Mouse (Mus musculus): Measurements from ENCODE around the gene Myl7. TPM values are rescaled to one million over a fixed set of nuclear protein-coding genes. Genes with fewer than 3 reads are reported as not detected.

Myl7 gene
- polyA plus RNA-seq (2015; fragmentation: Illumina TruSeq; extraction: RNeasy Lipid Tissue Mini Kit (QIAGEN cat#74804); ENCODE audit: insufficient read depth, low read depth, low replicate concordance) = 2.9 TPM

DNA sequence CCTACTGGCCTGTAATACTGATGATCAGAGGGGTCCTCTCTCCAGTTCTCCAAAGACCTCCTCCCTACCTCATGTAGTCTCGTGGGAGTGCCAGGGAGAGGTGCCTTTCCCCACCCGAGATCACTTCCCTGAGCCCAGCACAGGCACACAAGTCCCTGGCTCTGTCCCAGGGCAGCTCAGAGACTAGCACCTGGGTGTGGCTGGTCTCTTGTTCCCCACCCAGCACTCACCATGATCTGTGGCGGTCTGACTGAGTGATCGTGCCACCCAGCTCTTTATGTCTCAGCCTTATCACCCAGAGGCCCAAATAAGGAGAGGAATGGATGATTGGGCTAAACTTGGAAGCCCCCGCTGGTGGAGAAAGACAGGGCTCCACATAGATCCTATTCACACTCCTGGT, at the start of gene Myl7:
TSS of gene Myl7 (minus strand) at position 252 of the 400 bp plus-strand sequence.

DNA sequence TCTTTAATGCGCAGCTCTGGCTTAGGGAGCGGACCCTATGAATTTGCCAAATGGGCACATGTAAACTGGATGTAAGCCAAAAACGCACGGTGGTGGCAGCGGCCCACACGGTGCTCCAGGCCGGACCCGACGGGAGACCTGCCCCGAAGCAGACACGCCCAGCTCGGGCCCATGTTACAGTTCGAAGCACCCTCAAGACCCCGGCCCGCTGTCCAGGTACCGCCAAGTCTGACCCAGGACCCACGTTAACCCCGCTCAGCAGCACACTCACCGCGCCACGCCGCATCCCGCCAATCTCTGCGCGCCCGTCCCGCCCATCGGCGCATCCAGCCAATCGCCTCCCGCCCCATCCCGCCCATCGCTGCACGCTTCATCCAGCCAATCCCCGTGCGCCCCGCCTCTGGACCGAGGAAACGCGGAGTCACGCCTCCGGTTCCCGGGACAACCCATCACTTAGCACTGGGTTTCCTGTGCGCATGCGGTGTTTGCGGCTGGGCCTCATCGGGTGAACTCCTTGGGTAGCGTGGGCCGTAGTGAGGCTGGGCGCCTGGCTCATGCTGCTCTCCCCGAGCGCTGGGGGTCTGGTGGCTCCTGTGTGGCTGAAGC, 20.6 kb downstream of the Myl7 start, which contains the start of gene Pold2:
TSS of gene Pold2 (minus strand) at position 372 of the 606 bp plus-strand sequence.

DNA sequence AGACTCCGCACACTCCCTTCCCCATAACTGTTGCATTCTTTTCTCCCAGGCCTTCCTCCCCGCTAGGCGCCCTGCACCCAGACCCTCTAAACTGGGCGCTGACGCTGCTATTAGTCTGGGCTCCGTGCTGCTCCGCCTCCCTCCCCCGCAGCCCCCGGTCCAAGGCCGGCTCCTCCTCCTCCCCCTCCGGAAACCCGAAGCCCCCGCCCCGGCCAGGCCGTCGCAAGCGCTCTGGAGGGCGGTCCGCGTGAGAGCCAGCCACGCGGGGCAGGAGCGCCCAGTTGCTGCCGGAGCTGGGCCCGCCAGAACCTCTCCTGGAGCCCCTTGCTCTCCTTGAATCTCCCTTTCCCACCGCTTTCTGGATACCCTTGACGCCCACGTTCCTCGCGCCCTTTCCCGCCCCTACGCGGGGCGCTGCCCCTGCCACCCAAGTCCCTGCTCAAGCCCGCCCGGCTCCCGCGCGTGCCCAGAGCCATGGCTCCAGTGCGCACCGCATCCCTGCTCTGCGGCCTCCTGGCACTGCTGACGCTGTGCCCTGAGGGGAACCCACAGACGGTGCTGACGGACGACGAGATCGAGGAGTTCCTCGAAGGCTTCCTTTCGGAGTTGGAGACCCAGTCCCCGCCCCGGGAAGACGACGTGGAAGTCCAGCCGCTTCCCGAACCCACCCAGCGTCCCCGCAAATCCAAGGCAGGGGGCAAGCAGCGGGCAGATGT, 36.7 kb downstream of the Myl7 start, which contains the start of gene Aebp1:
TSS of gene Aebp1 (plus strand) at position 270 of the 716 bp plus-strand sequence.

Other genes starting within 250 kb of the Myl7 start
- 39.7 TPM for gene Mrps24, start 183.1 kb downstream of the Myl7 start, polyA plus RNA-seq (2015; fragmentation: Illumina TruSeq; extraction: RNeasy Lipid Tissue Mini Kit (QIAGEN cat#74804); ENCODE audit: insufficient read depth, low read depth, low replicate concordance)
- 4.0 TPM for gene Urgcp, start 136.4 kb downstream of the Myl7 start, polyA plus RNA-seq (2015; fragmentation: Illumina TruSeq; extraction: RNeasy Lipid Tissue Mini Kit (QIAGEN cat#74804); ENCODE audit: insufficient read depth, low read depth, low replicate concordance)
- 13.0 TPM for gene Dbnl, start 110.3 kb downstream of the Myl7 start, polyA plus RNA-seq (2015; fragmentation: Illumina TruSeq; extraction: RNeasy Lipid Tissue Mini Kit (QIAGEN cat#74804); ENCODE audit: insufficient read depth, low read depth, low replicate concordance)
- not detected for gene Pgam2, start 95.0 kb downstream of the Myl7 start, polyA plus RNA-seq (2015; fragmentation: Illumina TruSeq; extraction: RNeasy Lipid Tissue Mini Kit (QIAGEN cat#74804); ENCODE audit: insufficient read depth, low read depth, low replicate concordance)
- gene Polm, start 60.8 kb downstream of the Myl7 start, polyA plus RNA-seq (2015; fragmentation: Illumina TruSeq; extraction: RNeasy Lipid Tissue Mini Kit (QIAGEN cat#74804); ENCODE audit: insufficient read depth, low read depth, low replicate concordance) = 5.0 TPM
- gene Aebp1, start 36.8 kb downstream of the Myl7 start, polyA plus RNA-seq (2015; fragmentation: Illumina TruSeq; extraction: RNeasy Lipid Tissue Mini Kit (QIAGEN cat#74804); ENCODE audit: insufficient read depth, low read depth, low replicate concordance) = 44.9 TPM
- gene Pold2, start 20.5 kb downstream of the Myl7 start, polyA plus RNA-seq (2015; fragmentation: Illumina TruSeq; extraction: RNeasy Lipid Tissue Mini Kit (QIAGEN cat#74804); ENCODE audit: insufficient read depth, low read depth, low replicate concordance) = 14.9 TPM
- 10.7 TPM for gene Gck, start 51.3 kb upstream of the Myl7 start, polyA plus RNA-seq (2015; fragmentation: Illumina TruSeq; extraction: RNeasy Lipid Tissue Mini Kit (QIAGEN cat#74804); ENCODE audit: insufficient read depth, low read depth, low replicate concordance)
- 17.0 TPM for gene Ykt6, start 56.9 kb upstream of the Myl7 start, polyA plus RNA-seq (2015; fragmentation: Illumina TruSeq; extraction: RNeasy Lipid Tissue Mini Kit (QIAGEN cat#74804); ENCODE audit: insufficient read depth, low read depth, low replicate concordance)
- 39.5 TPM for gene Camk2b, start 167.6 kb upstream of the Myl7 start, polyA plus RNA-seq (2015; fragmentation: Illumina TruSeq; extraction: RNeasy Lipid Tissue Mini Kit (QIAGEN cat#74804); ENCODE audit: insufficient read depth, low read depth, low replicate concordance)